Mouse (Mus musculus): ENCODE data around the gene Nod2. TPM values are rescaled to one million over a fixed set of nuclear protein-coding genes. Genes with fewer than 3 reads are reported as not detected.
"Not testable (repeated sequence)": the region's sequence is repeated elsewhere in the genome, so short reads cannot be mapped to it uniquely, and the experiment has no call there.

The Nod2 gene
- polyA plus RNA-seq, 1 experiment, result not detected

- Histone ChIP-seq H3K4me3 (ENCODE audit: insufficient read depth, low read length) (no peak overlapping the region), H3K27ac (ENCODE audit: insufficient read depth, low read length) (no peak overlapping the region), H3K4me1 (ENCODE audit: control insufficient read depth, insufficient read depth, low read length) (no peaks in the 10 kb centered on the region; the same call in 1 of the 2 replicates)
- TF ChIP-seq CTCF (IDR thresholded peaks at IDR 0.05; ENCODE audit: borderline replicate concordance, insufficient read depth, low read length), result no peak
- no peak for TF ChIP-seq POLR2A (IDR thresholded peaks at IDR 0.05; ENCODE audit: low read depth, low read length)
These were observed 3.0 kb downstream of the Nod2 start for GRCm38 (mm10) chr8:88650016-88650708.

DNA sequence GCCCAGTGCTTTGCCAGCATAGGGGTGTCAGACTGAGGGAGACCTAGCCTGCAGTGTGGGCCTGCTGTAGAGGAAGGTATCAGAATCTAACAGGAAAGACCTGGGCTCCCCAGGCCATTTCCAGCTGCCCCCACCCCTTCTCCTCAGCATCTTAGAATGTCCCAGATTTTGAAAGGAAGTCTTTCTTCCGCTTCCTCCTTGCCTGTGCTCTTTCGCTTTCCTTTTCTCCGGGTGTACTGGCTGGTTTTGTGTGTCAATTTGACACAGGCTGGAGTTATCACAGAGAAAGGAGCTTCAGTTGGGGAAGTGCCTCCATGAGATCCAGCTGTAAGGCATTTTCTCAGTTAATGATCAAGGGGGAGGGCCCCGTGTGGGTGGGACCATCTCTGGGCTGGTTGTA is 4.0 kb downstream of the Nod2 start:
- not testable (repeated sequence) for H3K4me1 ChIP-seq (ENCODE audit: control insufficient read depth, insufficient read depth, low read length); H3K4me3 ChIP-seq (ENCODE audit: insufficient read depth, low read length); H3K27ac ChIP-seq (ENCODE audit: insufficient read depth, low read length)

- no peaks in the 10 kb centered on the region; the same call in 1 of the 2 replicates for H3K4me1 ChIP-seq (ENCODE audit: control insufficient read depth, insufficient read depth, low read length)
- H3K4me3 ChIP-seq (ENCODE audit: insufficient read depth, low read length), result no peak overlapping the region
- TF ChIP-seq POLR2A (IDR thresholded peaks at IDR 0.05; ENCODE audit: low read depth, low read length) (no peak), CTCF (IDR thresholded peaks at IDR 0.05; ENCODE audit: borderline replicate concordance, insufficient read depth, low read length) (no peak)
- H3K27ac ChIP-seq (ENCODE audit: insufficient read depth, low read length), result no peak overlapping the region
These were observed 8.2 kb downstream of the Nod2 start for GRCm38 (mm10) chr8:88655334-88655733.

DNA sequence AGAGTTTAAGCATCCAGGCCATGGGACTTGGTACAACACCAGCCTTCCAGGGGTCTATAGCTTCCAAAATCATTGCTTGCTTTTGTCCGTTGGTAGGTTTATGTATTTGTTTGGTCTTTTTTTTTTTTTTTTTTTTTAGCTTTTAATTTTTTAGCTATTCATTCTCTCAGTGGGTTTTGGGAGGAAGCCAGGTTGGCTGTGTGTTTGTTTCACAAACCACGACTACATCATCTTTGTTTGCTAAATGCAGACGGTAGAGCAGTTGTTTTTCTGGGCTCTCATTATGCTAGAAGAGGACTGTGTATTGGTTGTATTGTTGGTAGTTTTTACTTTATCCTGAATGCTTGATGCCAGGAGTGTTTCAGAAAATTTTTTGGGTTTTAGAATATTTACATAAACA is 12.8 kb downstream of the Nod2 start:
- no peak overlapping the region for H3K27ac ChIP-seq (ENCODE audit: insufficient read depth, low read length)
- H3K4me3 ChIP-seq (ENCODE audit: insufficient read depth, low read length), result no peak overlapping the region
- H3K4me1 ChIP-seq (ENCODE audit: control insufficient read depth, insufficient read depth, low read length), result no peaks in the 10 kb centered on the region; the same call in 1 of the 2 replicates
- TF ChIP-seq CTCF (IDR thresholded peaks at IDR 0.05; ENCODE audit: borderline replicate concordance, insufficient read depth, low read length) (no peak), POLR2A (IDR thresholded peaks at IDR 0.05; ENCODE audit: low read depth, low read length) (no peak)

DNA sequence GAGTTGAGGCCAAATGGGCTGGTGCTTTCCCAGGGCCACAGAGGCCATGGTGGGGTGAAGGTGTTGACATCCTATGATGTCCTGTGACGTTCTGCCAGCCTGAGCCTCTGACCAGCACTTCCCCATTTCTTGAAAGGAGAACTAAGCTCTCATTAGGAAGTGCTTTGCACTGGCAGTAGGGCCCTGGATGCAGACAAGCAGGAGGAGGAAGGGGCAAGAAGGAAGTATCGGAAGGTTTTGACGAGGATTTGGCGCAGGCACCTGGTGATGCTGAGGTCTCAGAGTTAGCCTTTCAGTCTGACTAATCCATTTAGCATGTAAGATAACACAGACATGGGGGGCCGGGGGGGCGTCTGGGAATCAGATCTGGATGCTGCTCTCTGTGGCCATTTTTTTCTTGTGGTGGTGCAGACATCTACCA is 15.3 kb downstream of the Nod2 start:
- no peak overlapping the region for H3K4me3 ChIP-seq (ENCODE audit: insufficient read depth, low read length)
- no peak overlapping the region for H3K27ac ChIP-seq (ENCODE audit: insufficient read depth, low read length)

GRCm38 (mm10) chr8:88664121-88664520 is 17.0 kb downstream of the Nod2 start:
- H3K4me3 ChIP-seq (ENCODE audit: insufficient read depth, low read length), result no peak overlapping the region
- H3K4me1 ChIP-seq (ENCODE audit: control insufficient read depth, insufficient read depth, low read length), result no peaks in the 10 kb centered on the region
- TF ChIP-seq POLR2A (IDR thresholded peaks at IDR 0.05; ENCODE audit: low read depth, low read length), result no peak
- no peak for TF ChIP-seq CTCF (IDR thresholded peaks at IDR 0.05; ENCODE audit: borderline replicate concordance, insufficient read depth, low read length)
- no peak overlapping the region for H3K27ac ChIP-seq (ENCODE audit: insufficient read depth, low read length)

More for the DNA sequence above, 15.3 kb downstream of the Nod2 start:
- no peaks in the 10 kb centered on the region for H3K4me1 ChIP-seq (ENCODE audit: control insufficient read depth, insufficient read depth, low read length)
- TF ChIP-seq CTCF (IDR thresholded peaks at IDR 0.05; ENCODE audit: borderline replicate concordance, insufficient read depth, low read length), result no peak
- no peak for TF ChIP-seq POLR2A (IDR thresholded peaks at IDR 0.05; ENCODE audit: low read depth, low read length)

- TF ChIP-seq POLR2A (IDR thresholded peaks at IDR 0.05; ENCODE audit: low read depth, low read length) (no peak), CTCF (IDR thresholded peaks at IDR 0.05; ENCODE audit: borderline replicate concordance, insufficient read depth, low read length) (no peak)
- Histone ChIP-seq H3K4me1 (ENCODE audit: control insufficient read depth, insufficient read depth, low read length) (no peaks in the 10 kb centered on the region), H3K27ac (ENCODE audit: insufficient read depth, low read length) (no peak overlapping the region), H3K4me3 (ENCODE audit: insufficient read depth, low read length) (no peak overlapping the region)
These were observed 17.8 kb downstream of the Nod2 start for GRCm38 (mm10) chr8:88664947-88665346.

DNA sequence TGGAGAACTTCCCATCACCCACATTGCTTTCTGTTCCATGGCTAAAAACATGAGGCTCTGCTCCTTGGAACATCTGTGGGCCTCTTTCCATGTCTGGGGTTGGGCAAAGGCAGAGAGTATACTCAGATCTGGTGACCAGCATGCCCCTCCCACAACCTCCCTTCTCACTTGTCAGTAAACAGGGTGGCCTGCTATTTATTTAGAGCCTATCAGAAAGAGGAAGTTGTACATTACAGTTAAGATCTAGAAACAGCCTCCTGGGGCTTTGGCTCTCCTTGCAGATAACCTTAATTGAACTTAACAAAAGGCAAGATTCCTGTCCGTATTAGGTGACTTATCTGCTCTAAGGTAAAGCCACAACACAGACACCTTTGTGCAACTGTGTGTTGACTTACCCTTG is 19.3 kb downstream of the Nod2 start:
- H3K27ac ChIP-seq (ENCODE audit: insufficient read depth, low read length), result no peak overlapping the region
- H3K4me1 ChIP-seq (ENCODE audit: control insufficient read depth, insufficient read depth, low read length), result no peaks in the 10 kb centered on the region
- H3K4me3 ChIP-seq (ENCODE audit: insufficient read depth, low read length), result no peak overlapping the region
- TF ChIP-seq POLR2A (IDR thresholded peaks at IDR 0.05; ENCODE audit: low read depth, low read length) (no peak), CTCF (IDR thresholded peaks at IDR 0.05; ENCODE audit: borderline replicate concordance, insufficient read depth, low read length) (no peak)

GRCm38 (mm10) chr8:88668400-88669086 is 21.4 kb downstream of the Nod2 start:
- TF ChIP-seq POLR2A (IDR thresholded peaks at IDR 0.05; ENCODE audit: low read depth, low read length), result no peak
- no peak for TF ChIP-seq CTCF (IDR thresholded peaks at IDR 0.05; ENCODE audit: borderline replicate concordance, insufficient read depth, low read length)
- no peak overlapping the region for H3K4me3 ChIP-seq (ENCODE audit: insufficient read depth, low read length)
- no peaks in the 10 kb centered on the region for H3K4me1 ChIP-seq (ENCODE audit: control insufficient read depth, insufficient read depth, low read length)
- no peak overlapping the region for H3K27ac ChIP-seq (ENCODE audit: insufficient read depth, low read length)

DNA sequence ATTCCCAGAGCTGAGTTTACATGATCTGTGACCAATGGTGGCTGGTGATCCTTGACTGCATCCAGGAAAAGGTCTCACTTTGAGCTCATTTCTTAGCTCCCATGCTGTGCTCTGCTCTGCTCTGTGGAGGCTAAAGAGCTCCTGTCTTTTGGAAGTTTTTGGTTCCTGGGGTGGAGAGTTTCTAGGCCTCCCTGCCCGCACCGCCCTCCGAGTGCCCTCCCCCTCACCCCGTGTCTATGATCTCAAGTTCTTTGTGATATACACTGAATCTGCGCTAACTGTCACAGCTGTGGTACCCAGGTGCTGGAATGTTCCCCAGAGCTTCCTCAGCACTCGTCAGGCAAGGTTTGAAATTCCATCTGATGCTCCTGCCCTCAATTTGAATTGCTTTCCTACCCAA is 23.7 kb downstream of the Nod2 start:
- TF ChIP-seq CTCF (IDR thresholded peaks at IDR 0.05; ENCODE audit: borderline replicate concordance, insufficient read depth, low read length) (no peak), POLR2A (IDR thresholded peaks at IDR 0.05; ENCODE audit: low read depth, low read length) (no peak)
- Histone ChIP-seq H3K27ac (ENCODE audit: insufficient read depth, low read length) (no peak overlapping the region), H3K4me1 (ENCODE audit: control insufficient read depth, insufficient read depth, low read length) (no peaks in the 10 kb centered on the region), H3K4me3 (ENCODE audit: insufficient read depth, low read length) (no peak overlapping the region)
